Mouse (Mus musculus): ENCODE measurements around the gene Gm43518.

DNA sequence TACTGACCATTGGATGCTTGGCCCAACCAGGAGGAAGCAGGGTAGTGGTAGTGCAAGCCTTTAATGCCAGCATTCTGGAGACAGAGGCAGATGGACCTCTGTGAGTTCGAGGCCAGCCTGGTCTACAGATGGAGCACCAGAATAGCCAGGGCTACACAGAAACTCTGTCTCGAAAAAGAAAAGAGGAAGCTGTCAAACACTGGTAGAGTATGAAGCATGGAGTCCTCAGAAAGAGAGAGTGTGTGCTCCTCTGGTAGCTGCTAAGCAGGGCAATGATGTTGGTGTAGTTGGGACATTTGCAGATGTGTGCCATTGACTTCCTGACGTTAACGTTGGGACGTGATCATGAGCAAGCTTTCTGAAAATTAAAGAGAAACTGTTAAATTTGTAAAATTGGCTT, 11.3 kb downstream of the Gm43518 start:
- TF ChIP-seq CTCF (IDR thresholded peaks at IDR 0.05; ENCODE audit: low read depth) (no peak), EP300 (optimal IDR thresholded peaks at IDR 0.05) (no peak)

Measured in stomach, postnatal 0 days (tissue).